Mouse (Mus musculus) olfactory bulb, adult 2 months (tissue): ENCODE data around the gene Plbd2. TPM values are rescaled to one million over a fixed set of nuclear protein-coding genes. Genes with fewer than 3 reads are reported as not detected.

Experiments
- H3K27ac ChIP-seq: fragments of 200-500 bp; 2 replicates; pipeline ENCODE4 v1.5.1; 2012; ENCODE audit warnings: low read depth, low read length; ENCODE audit not compliant: insufficient read depth
- H3K4me1 ChIP-seq: fragments of 200-500 bp; 2 replicates; pipeline ENCODE4 v1.6.1; 2012; ENCODE audit warnings: low read length; ENCODE audit not compliant: control insufficient read depth, insufficient read depth
- H3K4me3 ChIP-seq: fragments of 200-500 bp; 2 replicates; pipeline ENCODE4 v1.5.1; 2012; ENCODE audit warnings: mild to moderate bottlenecking, low read depth, low read length, moderate library complexity; ENCODE audit not compliant: insufficient read depth
- CTCF ChIP-seq: fragments of 200-500 bp; IDR thresholded peaks from 2 replicates; pipeline ENCODE4 v1.5.1; 2012; ENCODE audit warnings: low read depth, mild to moderate bottlenecking, low read length, moderate library complexity; ENCODE audit not compliant: insufficient read depth
- POLR2A ChIP-seq: fragments of 200-500 bp; IDR thresholded peaks from 2 replicates; pipeline ENCODE4 v1.6.1; 2012; ENCODE audit warnings: mild to moderate bottlenecking, low read depth, low read length, moderate library complexity; ENCODE audit not compliant: insufficient read depth
- WGBS: fragments of 180-500 bp; shearing (Covaris S2); methylation state at CpG from one replicate; pipeline ENCODE4 v1.1.7; 2018; 5-methylcytosine and 5-hydroxymethylcytosine counted together
- polyA plus RNA-seq: library from polyadenylated mRNA; stranded (reverse); fragments of >200 nt; gene quantifications from 2 replicates; pipeline ENCODE4 v1.2.4, GENCODE M21; 2012; ENCODE audit warnings: low replicate concordance; ENCODE audit not compliant: missing spikeins, insufficient read depth, insufficient read length

Gene Plbd2
- polyA plus RNA-seq, 1 experiment: not detected

DNA sequence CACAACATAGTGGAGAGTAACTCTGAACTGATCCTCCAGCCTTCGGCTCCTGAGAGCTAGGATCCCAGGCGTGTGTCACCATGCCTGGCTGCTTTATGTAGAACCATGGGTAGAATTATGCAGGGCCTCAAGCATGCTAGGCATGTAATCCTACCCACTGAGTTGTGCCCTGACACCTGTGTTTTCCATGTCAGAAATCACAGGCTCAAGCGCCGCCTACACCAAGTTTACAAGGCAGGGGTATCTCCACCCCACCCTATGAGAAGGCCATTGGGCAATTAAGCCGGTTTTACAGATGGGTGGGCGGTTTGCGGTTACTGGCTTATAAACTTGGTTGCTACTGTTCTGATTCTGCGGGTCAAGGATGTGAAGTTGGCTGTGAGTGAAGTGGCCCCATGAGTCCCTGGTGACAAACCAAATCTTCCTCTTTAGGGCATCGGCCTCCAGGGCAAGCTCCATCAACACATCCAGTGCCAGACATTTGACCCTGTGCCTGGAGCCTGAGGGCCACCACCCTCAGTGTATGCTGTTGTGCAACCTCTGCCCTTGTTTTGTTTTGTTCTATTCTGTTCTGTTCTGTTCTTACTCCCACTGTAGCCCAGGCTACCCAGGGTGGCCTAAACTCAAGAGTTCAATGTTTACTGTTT is 10.7 kb upstream of the Plbd2 start:
- no peak for TF ChIP-seq CTCF
- TF ChIP-seq POLR2A: no peak
- no peak overlapping the region for H3K27ac ChIP-seq
- WGBS: 91% methylated on average over 9 of the region's 9 CpGs
- peaks cover 15% of the 10 kb centered on the region for H3K4me1 ChIP-seq
- no peak overlapping the region for H3K4me3 ChIP-seq

DNA sequence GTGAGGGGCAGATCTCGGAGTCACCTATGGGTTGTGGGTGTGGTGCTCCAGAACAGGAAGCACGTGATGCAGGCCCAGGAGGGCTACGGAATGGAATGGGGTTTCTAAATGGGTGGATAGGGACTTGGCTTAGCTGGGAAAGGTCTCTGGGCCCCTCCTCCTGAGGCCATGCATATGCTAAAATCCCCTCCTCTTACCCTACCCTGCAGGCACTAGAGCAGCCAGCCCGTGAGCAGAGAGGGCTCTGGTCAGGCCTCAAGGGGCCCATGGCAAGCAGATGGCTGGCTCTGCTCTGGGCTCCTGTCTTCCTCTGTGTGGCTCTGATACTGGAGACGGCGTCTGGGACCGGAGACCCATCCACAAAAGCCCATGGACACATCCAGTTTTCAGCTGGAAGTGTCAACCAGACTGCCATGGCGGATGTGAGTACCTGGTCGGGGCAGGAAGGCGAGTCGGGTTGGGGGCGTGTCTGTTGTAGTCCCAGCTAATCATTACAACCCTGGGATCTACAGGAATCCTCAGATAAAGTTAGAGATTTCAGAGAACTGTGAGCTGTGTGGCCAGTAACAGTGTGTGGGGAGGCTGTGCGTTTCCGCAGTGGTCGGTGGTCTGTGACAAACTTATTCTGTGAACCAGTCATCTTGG is 9.6 kb upstream of the Plbd2 start:
- Histone ChIP-seq H3K4me1 (peaks cover 15% of the 10 kb centered on the region), H3K27ac (no peak overlapping the region), H3K4me3 (no peak overlapping the region)
- WGBS: 82% methylated on average over 15 of the region's 15 CpGs
- TF ChIP-seq CTCF (no peak), POLR2A (no peak)

DNA sequence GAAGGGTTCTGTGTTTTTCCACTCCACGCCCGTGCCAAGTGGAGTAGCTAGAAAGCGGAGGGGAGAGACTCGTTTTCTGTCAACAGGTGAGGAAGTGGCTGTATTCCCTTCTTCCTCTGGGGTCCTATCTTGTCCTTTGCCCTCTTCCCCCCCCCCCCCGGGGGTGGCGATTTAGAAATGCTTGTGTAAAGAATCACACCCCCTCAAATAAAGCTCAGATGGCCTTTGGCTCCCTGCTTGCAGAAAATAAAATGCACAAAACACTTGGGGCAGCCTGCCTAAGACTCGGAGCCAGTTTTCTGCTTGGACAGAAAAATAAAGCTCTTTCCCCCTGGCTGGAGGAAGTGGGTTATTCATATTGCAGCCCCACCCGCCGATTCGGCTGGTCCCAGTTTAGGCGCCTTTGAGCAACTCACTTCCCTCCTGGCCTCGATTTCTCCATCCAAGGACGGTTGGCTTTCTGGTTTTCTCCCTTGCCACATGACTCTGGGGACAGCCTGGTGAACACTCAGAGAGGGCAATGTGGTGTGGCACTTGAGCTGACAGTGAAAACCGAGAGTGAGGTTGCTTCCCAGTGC is 8.3 kb upstream of the Plbd2 start:
- Histone ChIP-seq H3K27ac (no peak overlapping the region), H3K4me3 (peak overlapping the region; percentile 49), H3K4me1 (peaks cover 11% of the 10 kb centered on the region)
- no peak for TF ChIP-seq POLR2A
- no peak for TF ChIP-seq CTCF
- WGBS: 20% methylated on average over 14 of the region's 14 CpGs

DNA sequence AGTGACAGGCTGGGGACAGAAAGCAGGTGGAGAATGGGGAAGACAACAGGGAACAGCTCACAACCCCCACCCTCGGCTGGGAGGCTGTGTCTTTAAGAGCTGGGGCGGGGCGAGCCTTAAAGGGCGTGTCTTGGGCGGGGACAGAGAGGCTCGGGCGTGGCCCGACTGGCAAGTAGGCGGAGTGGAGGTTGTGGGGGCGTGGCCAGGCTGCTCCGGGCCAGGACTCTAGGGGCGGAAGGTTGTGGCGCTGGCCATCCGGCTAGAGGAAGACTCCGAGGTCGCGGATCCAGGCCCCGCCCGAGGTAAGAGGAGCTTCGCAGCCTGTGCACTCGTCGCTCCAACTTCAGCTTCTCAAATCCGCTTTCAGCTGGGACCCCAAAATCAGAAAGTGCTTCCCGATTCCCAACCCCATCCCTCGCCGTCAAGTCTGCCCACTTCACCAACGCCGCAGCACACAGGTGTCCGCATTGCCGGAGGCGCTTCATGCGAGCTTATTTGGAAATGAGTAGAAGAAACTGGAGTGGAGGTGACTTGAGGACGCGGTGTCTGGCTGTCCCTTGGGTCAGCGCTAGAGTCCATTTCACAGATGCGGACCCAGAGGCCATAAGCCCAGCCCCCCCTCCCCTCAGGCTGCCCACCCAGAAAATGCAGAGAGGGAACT is 7.7 kb upstream of the Plbd2 start, which contains the start of gene Slc8b1:
Slc8b1 (plus strand) TSS at position 187 of the 661 bp plus-strand sequence.
- TF ChIP-seq CTCF (no peak), POLR2A (no peak)
- H3K4me3 ChIP-seq: peak within 1 kb of the TSS; percentile 49
- no peak within 1 kb of the TSS for H3K27ac ChIP-seq
- 1% methylated on average over 36 of the region's 36 CpGs for WGBS
- H3K4me1 ChIP-seq: peaks cover 7% of the 10 kb centered on the region

DNA sequence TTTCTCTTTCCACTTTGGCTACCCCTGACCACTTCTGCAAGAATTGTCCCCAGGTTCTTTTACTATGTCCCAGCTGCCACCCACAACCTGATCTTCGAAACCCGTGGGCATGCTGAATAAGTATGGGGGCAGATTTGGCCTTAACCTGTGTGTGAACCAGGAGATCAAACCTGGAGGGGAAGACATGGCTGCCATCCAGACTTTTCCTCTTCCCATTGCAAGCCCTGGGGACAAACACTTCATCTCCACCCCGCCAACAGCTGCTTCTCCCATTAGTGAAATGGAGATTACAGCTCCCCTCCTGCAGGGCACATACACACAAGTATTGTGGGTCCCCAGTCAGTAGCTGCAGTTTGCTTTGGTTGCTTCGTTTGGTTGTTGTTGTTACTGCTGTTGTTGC is 3.9 kb upstream of the Plbd2 start:
- Histone ChIP-seq H3K27ac (no peak overlapping the region), H3K4me3 (no peak overlapping the region), H3K4me1 (peaks cover 16% of the 10 kb centered on the region)
- 78% methylated on average over 4 of the region's 4 CpGs for WGBS
- TF ChIP-seq POLR2A (no peak), CTCF (no peak)

DNA sequence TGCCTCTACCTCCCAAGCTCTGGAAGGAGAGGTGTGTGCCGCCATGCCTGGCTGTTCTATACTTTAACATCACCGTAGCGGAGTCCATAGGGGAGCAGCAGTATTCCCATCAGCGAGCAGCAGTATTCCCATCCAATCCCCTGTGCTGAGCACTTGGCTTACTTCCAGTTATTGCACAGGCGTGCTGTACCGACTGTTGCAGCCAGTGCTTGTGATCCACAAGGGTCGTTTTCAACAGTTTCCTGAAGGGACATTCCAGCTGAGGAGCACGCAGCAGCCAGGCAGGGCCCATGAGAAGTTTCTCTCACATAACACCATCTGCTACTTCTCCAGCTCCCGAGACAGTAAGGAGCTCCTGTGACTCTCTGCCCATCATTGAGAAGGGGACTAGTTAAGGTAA is 3.1 kb upstream of the Plbd2 start:
- WGBS: 60% methylated on average over 9 of the region's 9 CpGs

DNA sequence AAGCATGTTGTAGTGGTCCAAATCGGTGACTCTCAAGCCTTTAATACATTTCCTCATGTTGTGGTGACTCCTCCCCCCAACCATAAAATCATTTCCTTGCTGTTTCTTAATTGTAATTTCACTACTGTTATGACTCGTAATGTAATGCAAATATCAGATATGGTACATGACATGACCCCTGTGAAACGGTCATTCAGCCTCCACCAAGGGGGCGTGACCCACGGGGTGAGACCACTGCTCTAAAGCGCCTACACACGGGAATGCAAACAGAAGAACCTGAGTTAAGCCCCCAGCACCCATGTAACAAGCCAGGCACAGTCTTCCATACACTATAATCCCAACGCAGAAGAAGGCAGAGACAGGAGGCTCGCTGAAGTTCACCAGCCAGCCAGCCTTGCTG is 2.4 kb upstream of the Plbd2 start:
- no peak overlapping the region for H3K4me3 ChIP-seq
- TF ChIP-seq POLR2A: no peak
- no peak for TF ChIP-seq CTCF
- 82% methylated on average over 9 of the region's 9 CpGs for WGBS
- peaks cover 18% of the 10 kb centered on the region for H3K4me1 ChIP-seq
- no peak overlapping the region for H3K27ac ChIP-seq

More for the DNA sequence above, 3.1 kb upstream of the Plbd2 start:
- Histone ChIP-seq H3K4me1 (peaks cover 24% of the 10 kb centered on the region), H3K27ac (no peak overlapping the region), H3K4me3 (no peak overlapping the region)
- TF ChIP-seq CTCF (no peak), POLR2A (no peak)

DNA sequence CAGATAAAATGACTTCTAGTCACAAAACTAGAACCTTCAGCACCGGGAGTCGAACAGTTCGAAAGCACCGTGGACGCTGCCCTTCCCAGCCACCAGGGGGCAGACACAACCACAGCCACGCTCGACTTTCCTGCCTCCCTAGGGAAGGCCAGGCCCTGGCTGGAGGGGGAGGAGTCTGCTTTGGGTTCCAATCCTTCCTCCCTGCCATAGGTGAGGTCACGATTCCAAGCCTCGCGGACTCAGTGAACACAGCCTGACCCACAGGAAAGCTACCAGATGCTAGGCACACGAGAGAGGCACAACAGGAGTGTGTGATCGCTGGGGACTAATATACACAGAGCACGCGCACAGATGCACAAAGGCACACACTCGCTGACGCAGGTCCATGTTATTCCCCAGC is 1.9 kb upstream of the Plbd2 start:
- Histone ChIP-seq H3K4me3 (no peak overlapping the region), H3K27ac (no peak overlapping the region), H3K4me1 (peaks cover 18% of the 10 kb centered on the region)
- WGBS: 23% methylated on average over 16 of the region's 16 CpGs
- TF ChIP-seq POLR2A (no peak), CTCF (peak; percentile 85)

DNA sequence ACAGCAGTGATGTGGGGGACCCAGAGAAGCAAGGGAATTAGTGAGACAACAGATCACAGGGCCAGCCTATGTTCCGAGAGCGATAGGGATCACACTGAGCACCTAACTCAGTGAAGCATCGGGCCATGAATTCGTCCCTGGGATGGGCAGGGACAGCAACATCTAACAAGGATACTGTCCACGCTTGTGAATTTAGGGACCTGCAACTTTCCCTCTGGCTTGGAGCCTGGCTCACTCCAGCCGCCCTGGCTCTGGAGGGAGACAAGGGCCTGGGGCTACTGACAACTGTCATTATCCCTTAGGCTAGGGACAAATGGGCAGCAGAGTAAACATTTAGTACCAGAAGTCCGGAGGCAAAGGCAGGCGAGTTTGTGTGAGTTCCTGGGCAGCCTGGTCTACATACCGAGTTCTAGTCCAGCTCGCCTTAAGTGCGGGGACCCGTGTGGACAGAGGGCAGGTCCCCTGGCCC is 716 bp downstream of the Plbd2 start:
- Histone ChIP-seq H3K4me3 (peak overlapping the region; percentile 84), H3K4me1 (peaks cover 18% of the 10 kb centered on the region), H3K27ac (no peak overlapping the region)
- TF ChIP-seq CTCF (no peak), POLR2A (no peak)
- WGBS: 5% methylated on average over 12 of the region's 12 CpGs
